Mouse (Mus musculus): Measurements from ENCODE around the gene Vamp8.

Gene Vamp8

DNA sequence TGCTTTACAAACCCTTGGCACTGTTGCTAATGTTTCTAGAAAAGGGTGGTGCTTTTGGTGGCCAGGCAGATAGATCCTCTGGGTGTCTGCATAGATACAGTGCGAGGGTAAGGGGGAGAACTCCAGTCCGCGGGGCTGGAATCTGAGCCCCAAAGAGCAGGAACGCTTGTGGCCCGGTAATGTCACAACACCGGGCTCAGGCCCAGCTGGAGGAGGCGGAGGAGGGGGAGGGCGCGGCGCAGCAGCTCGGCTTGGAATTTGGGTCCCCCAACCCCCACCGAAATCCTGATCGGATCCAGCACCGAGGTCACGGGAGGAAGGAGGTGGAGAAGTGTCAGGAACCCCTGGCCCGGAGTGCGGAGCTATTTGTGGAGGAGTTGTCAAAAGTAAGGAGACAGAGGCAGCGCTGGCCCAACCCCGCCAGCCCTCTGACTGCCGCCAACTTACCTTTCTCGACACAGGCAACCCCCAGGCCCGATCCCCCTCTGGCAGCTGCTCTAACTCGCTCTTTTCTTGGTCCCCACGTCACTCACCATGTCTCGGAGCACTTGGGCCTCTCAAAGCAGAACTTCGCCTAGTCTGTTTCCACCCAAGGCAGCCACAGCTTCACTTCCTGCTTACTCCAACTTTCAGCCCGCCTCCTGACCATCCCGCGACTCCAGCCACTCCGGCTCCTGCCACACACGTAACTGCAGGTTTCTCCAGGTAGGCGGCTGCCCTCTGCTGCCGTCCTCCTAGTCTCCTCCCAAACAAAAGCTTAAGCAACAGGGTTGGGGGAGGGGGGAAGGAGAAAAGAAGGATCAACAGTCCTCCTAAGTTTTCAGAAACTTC is at the start of gene Vamp8:
TSS of gene Vamp8 (minus strand) at position 763 of the 831 bp plus-strand sequence.
- DNase-seq (ENCODE audit: extremely low spot score, low spot score) = peak; percentile 71

DNA sequence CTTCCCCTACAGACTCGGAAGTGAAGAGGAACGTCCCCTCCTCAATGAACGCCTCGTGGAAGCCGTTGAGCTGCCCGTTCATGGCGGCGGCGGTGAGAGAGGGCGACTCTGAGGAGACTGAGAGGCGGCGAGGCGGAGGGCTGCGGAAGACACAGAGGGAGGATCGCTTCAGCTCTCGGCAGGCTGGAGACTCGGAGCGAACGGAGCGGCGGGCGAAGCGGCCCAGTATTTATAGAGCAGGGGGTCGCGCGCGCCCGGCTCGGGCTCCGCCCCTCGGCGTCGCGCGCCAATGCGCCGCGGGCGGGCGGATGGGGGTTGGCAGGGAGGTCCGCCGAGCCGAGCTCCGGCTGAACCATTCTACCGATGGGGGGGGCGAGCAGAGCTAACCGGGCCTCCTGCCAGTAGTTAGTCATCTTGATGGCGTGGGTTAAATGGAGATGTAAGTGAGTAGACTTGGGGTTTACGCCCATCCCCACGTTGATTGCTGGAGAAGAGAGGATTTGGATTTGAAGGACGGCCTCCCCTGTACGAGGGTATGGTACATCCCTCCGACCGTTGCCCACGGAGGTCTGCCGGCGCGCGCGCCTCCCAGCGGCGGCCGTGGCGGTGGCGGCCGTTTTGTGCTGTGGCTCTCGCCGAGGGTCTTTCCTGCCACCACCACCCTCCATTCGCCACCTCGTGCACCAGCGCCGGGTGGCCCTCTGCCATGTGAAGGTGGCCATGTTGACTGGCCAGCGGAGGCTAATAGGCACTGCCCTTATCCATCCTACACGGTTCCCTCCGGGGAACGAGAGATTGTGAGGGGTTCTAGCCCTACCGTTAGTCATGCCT is 49.1 kb upstream of the Vamp8 start, which contains the start of gene Mat2a:
TSS of gene Mat2a (minus strand) at position 204 of the 831 bp plus-strand sequence.
- DNase-seq (ENCODE audit: extremely low spot score, low spot score) = peak; percentile 95

DNA sequence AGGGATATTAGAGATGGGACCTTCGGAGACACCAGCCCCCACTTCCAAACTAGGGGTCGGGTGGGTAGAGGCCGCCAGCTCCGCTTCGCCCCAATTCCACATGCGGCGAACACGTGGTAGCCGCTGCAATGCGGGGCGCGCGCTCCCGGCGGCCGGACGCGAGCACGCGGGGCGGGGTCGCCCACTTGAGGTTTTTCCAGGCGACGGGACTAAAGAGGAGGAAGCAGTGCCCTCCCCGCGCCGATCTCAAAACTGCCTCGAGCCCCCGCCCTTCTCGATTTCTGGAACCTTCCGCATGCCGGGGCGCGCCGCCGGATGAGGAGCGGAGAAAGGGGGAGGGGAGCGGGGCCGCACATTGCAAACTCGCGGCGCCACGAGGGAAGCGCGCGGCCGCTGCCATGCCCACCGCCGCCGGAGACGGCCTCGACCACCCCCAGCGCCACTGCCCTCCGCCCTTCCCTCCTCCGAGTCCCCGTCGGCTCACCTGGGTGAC is 48.4 kb upstream of the Vamp8 start:
- DNase-seq (ENCODE audit: extremely low spot score, low spot score) = peak; percentile 84

DNA sequence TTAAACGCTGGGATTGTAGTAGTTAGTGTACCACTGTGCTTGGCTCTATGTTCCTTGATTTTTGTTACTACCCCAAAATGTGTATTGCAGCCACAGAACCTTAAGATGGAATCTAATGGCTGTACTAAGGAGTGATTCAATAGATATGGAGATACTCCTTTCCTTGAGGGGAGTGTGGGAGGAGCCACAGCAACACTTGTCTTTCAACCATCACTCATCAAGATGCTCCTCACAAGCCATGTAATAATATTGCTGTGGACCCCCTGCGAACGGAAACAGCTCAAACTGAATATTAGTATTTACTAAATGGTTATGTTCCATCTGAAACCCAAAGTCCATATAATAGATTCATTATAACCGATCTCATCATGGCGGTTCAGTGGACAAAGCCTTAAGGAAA is 47.7 kb upstream of the Vamp8 start:
- DNase-seq (ENCODE audit: extremely low spot score, low spot score) = peak; percentile 20

DNA sequence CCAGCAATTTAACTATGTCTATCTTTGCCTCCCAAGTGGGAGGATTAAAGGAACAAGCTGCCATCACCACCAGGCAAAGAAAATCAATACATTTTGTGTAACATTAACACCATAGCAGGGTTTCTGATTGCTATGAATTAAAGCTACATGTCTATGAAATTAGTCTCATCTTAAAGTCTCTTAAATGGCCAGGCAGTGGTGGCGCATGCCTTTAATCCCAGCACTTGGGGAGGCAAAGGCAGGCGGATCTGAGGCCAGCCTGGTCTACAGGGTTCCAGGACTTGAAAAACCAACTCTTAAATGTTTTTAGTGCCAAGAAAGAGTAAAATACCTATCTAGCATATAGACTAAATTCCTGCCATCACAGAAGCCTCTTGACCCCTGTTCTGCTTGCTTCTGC is 41.6 kb upstream of the Vamp8 start:
- no peak for DNase-seq (ENCODE audit: extremely low spot score, low spot score)

DNA sequence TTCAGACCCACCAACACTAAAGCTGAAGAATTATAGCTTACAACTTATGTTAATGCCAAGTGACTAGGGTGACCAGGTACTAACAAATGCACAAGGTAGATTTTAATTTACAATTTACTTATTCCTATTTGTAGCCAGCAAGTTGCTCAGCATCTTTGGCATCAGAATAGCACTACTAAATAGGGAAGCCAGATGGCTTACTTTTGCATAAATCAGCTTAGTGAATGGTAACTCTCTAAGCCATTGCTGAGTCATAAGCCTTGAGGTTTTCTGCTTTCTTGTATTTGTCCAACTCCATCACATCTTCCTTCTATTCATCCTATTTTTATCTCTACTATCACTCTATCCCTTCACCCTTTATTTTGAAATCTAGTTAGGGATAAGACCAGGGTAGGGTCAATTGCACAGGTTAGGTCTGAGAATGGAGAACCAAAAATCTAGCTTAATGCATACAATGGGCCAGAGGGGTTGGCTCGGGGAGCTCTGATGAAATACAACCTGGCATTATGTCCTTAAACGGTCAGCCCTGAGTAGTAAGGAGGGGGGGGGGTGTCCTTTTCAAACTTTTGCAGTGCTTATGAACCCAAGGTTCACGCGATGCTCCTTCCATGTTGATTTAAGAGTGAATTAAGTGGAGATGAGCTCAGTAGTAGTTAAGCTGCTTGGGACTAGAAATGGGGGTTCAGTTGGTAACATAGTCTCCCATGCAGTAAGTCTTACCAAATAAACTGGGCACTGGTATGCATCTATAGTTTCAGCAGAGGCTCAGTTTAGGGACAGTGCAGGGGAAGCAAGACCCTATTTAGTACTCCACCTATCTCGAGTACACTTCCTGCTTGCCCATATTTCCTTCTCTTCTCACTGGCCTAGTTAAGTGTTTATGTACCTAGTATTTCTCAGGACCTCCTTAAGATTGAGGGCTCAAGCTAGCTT is 40.8 kb upstream of the Vamp8 start:
- peak; percentile 20 for DNase-seq (ENCODE audit: extremely low spot score, low spot score)

DNA sequence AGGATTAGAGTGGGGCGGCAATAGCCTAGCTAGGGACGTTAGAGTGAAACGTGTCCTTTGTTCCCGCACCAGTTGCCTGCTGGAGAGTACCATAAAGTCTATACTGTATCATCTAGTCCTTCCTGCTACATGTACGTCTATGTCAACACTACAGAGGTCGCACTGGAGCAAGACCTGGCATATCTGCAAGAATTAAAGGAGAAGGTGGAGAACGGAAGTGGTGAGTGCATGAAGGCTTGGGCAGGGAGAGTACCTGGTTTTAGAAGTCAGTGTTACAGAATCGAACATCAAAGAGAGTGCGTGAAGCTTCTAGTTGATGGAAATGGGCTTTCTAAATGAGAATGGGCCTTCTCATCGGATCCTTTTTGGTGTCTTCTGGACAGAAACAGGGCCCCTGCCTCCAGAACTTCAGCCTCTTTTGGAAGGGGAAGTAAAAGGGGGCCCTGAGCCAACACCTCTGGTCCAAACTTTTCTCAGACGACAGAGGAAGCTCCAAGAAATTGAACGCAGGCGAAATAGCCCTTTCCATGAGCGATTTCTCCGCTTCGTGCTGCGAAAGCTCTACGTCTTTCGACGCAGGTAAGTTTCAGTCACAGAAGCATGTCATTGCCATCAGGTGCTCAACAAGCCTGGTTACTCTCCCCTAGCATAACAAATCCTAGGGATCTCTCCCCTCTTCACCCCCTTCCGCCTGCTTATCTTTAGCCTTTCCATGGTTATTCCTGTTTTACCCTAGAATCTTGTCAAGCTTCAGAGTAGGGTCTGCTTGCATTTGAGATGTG is 38.7 kb upstream of the Vamp8 start:
- DNase-seq (ENCODE audit: extremely low spot score, low spot score) = no peak

DNA sequence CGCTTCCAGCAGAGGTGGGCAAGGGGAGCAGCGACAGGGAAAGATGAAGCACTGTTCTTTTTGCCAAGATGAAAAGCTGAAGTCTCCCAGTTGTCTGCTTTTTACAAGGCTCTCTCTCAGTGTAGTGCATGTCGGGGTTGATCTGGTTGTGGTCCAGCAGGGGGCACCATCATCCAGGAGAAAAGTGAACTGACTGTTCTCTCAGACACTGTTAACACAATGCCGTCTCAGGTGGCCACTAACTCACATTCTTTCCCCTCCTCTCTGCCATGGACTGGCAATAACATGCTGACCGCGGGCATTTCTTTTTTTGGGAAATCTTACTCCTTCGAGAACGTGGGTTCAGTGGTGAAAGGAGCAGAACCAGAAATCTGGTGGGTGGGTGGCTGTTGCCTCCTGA is 37.5 kb upstream of the Vamp8 start:
- peak; percentile 70 for DNase-seq (ENCODE audit: extremely low spot score, low spot score)

DNA sequence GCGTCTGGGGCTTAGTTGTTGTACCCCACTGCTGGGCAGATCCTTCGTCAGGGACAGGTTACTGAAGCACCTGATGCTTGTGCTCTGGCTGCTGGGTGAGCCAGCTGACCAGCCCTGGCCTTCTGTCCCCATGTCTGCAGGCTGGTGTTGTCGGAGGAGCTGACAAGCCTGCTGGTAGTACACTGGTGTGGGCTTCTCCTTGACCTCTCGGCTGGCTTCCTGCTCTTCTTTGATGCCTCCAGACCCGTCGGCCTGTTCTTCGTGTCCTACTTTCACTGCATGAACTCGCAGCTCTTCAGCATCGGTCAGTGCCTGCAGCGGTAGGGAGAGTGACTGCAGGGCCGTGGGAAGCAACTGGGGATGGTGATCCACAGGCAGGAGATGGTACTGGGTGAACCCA is 35.1 kb upstream of the Vamp8 start:
- no peak for DNase-seq (ENCODE audit: extremely low spot score, low spot score)

GRCm38 (mm10) chr6:72420901-72421300 is 30.4 kb upstream of the Vamp8 start:
- DNase-seq (ENCODE audit: extremely low spot score, low spot score) = no peak

DNA sequence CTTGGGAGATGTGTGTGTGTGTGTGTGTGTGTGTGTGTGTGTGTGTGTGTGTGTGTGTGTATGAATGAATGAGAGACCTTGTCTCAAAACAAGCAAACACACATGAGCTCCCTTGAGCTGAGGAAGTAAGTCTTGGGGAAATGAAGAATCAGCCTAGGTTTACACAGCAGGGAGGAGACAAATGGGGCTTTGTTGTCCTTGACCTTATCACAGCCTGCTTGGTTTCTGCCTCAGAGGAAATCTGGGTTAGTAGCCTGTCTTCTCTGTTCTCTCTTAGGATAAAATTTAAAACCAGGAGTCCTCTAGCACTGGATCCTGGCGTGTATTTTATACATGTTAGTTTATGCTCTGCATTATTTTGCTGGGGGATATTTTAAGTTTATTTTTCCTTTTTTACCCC is 29.3 kb upstream of the Vamp8 start:
- no peak for DNase-seq (ENCODE audit: extremely low spot score, low spot score)

- DNase-seq (ENCODE audit: extremely low spot score, low spot score) = no peak
Observed at GRCm38 (mm10) chr6:72418279-72418678, 27.8 kb upstream of the Vamp8 start.

DNA sequence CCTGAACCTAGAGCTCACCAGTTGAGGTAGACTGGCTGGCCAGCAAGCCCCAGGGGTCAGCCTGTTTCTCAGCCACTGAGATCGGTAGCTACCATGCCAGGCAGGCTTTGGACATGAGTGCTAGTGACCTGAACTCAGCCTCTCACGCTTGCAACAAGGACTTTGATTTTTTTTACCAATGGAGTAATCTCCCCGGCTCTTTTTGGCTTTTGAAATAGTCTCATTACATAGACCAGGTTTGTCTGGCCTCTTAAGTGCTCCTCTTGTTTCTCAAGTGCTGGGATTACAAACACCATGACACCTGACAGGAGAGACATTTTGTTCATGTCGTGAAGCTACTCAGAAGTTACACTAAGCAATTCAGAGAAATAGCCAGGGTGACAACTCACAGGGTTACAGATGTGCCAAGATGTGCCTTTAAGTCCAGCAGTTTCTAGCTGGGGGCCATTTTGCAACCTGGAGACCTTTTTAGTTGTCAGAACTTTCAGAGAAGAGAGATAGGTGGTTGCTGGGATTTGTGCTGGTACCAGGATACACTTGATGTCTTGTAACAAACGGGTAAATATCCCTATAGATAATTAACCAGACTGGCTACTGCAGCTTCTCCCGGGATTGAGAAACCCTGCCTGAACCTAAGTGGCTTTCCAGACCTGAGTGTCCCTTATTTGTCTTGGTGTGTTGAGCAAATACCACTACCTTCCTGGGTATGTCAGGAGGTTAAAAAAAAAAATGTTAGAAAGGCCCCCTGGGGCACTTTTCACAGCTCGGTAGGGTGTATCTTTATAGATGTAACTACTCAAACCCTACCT is 25.7 kb upstream of the Vamp8 start:
- DNase-seq (ENCODE audit: extremely low spot score, low spot score) = no peak

DNA sequence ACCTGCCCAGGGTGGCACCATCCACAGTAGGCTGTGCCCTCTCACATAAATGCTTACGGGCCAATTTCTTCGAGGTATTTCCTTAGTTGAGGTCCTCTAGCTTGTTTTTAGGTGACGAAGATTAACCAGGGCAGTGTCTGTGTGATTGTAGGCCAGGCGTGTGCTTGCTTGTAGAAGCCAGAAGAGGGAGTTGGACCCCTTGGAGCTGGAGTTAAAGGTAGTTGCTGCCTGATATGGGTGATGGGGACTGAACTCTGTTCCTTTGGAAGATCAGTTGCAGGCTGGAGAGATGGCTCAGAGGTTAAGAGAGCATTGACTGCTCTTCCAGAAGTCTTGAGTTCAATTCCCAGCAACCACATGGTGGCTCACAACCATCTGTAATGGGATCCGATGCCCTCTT is 24.7 kb upstream of the Vamp8 start:
- no peak for DNase-seq (ENCODE audit: extremely low spot score, low spot score)

DNA sequence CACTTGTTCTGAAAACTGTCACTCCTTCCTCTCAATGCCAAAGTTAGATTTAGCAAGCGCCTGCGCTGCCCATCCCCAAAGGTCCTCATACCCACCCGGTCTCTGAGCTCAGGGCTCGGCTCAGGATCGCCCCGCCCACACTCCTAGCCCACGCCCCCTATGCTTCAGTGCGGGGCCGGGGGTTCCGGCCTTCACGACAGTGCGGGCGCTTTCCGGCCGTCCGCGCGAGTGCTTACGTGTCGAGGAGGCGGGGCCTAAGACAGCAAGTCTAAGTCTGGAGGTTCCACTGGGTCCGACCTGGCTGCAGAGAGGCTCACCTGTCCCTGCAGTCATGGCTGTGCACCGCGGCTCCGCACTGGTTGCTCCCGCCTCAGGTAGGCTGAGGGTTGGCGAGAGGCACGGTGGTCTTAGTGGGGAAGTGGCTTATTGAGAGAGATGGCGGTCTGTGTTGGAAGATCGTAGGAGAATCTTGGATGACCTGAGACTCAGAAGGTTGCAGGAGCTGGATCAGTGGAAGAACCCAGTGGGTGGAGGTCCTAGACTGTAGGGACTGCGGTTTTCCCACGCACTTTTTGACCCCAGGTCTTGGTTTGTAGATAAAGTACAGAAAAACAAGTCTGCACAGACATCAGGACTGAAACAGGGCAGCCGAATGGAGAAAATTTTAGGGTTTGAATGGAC is 23.7 kb upstream of the Vamp8 start, which contains the start of gene Ggcx:
TSS of gene Ggcx (plus strand) at position 233 of the 681 bp plus-strand sequence.
- peak; percentile 93 for DNase-seq (ENCODE audit: extremely low spot score, low spot score)

- DNase-seq (ENCODE audit: extremely low spot score, low spot score) = no peak
Observed at GRCm38 (mm10) chr6:72410518-72410917, 20.0 kb upstream of the Vamp8 start.

DNA sequence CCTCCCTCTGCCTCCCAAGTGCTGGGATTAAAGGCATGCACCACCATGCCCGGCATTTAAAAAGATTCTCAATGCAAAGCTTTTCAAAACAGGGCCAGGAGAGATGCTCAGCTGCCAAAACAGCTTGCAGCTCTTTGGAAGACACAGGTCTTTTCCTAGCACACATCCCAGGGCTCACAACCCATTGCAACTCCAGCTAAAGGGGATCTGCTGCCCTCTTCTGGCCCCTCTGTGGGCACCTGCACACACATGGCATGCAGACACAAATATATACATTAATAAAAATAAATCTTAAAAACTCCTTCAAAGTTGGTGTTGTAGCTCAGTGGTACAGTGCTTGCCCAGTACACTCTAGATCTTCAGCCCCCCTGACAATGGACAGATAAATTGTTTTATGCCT is 19.5 kb upstream of the Vamp8 start:
- DNase-seq (ENCODE audit: extremely low spot score, low spot score) = no peak

DNA sequence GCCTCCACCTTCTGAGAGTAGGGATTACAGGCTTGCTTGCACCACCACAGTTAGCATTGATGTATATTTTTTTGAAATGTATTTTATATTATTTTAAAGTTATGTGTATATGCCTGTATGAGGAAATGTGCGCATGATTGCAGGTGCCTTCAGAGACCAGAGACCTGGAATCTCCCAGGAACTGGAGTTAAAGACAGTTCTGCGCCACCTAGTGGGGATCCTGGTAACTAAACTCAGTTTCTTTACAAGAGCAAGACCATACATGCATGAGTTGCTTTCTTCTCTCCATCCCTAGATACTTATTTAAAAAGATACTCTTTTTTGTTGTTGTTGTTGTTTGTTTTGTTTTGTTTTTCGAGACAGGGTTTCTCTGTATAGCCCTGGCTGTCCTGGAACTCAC is 19.1 kb upstream of the Vamp8 start:
- DNase-seq (ENCODE audit: extremely low spot score, low spot score) = peak; percentile 64

DNA sequence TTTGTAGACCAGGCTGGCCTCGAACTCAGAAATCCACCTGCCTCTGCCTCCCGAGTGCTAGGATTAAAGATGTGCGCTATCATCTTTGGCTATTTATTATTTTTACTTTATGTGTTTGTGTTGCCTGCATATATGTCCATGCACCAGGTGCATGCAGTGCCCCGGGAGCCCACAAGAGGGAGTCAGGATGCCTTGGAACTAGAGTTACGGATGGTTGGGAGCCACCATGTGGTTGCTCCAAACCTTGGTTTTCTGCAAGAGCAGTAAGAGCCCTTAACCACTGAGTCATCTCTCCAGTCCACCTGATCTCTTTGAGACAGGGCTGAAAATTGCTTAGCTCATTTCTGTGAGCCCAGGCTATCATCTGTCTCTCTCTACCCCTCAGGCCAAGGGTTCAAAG is 16.6 kb upstream of the Vamp8 start:
- peak; percentile 93 for DNase-seq (ENCODE audit: extremely low spot score, low spot score)
